Mouse (Mus musculus): ENCODE data around the gene 1700057G04Rik. TPM values are rescaled to one million over a fixed set of nuclear protein-coding genes. Genes with fewer than 3 reads are reported as not detected.

The 1700057G04Rik gene
- polyA plus RNA-seq, 1 experiment from 2014 or later: not detected

- no peak overlapping the region for H3K4me3 ChIP-seq (ENCODE audit: low read depth, low read length)
- H3K4me1 ChIP-seq (ENCODE audit: insufficient read depth, low read depth, low read length): no peaks in the 10 kb centered on the region
- no peak for TF ChIP-seq CTCF (IDR thresholded peaks at IDR 0.05)
- TF ChIP-seq EP300 (IDR thresholded peaks at IDR 0.05): no peak
- DNase-seq (ENCODE audit: low spot score): no peak
- 74% methylated on average over 3 of the region's 3 CpGs for WGBS
- H3K27ac ChIP-seq (ENCODE audit: low read length): no peak overlapping the region
- no peaks in the 10 kb centered on the region for H3K27me3 ChIP-seq (replicated peaks; ENCODE audit: insufficient read depth, low read length)
- no peaks in the 10 kb centered on the region for H3K9me3 ChIP-seq (ENCODE audit: low read length)
- H3K9ac ChIP-seq (replicated peaks; ENCODE audit: low read depth): no peak overlapping the region
- no peaks in the 10 kb centered on the region for H3K36me3 ChIP-seq (ENCODE audit: insufficient read depth, low read length)
- H3K4me2 ChIP-seq (replicated peaks; ENCODE audit: low read depth, low read length): no peak overlapping the region
- no peak for ATAC-seq
Observed at GRCm38 (mm10) chr9:92353306-92353705, 44.1 kb downstream of the 1700057G04Rik start.

GRCm38 (mm10) chr9:92360691-92361310 lies 51.6 kb downstream of the 1700057G04Rik start:
- DNase-seq (ENCODE audit: low spot score) (no peak), ATAC-seq (no peak)
- no peak overlapping the region for H3K4me2 ChIP-seq (replicated peaks; ENCODE audit: low read depth, low read length)
- no peaks in the 10 kb centered on the region for H3K27me3 ChIP-seq (replicated peaks; ENCODE audit: insufficient read depth, low read length)
- H3K9ac ChIP-seq (replicated peaks; ENCODE audit: low read depth): no peak overlapping the region
- no peaks in the 10 kb centered on the region for H3K9me3 ChIP-seq (ENCODE audit: low read length)
- no peak overlapping the region for H3K27ac ChIP-seq (ENCODE audit: low read length)
- H3K36me3 ChIP-seq (ENCODE audit: insufficient read depth, low read length): no peaks in the 10 kb centered on the region
- 75% methylated on average over 1 of the region's 1 CpGs for whole genome bisulfite sequencing
- H3K4me3 ChIP-seq (ENCODE audit: low read depth, low read length): no peak overlapping the region
- H3K4me1 ChIP-seq (ENCODE audit: insufficient read depth, low read depth, low read length): no peaks in the 10 kb centered on the region
- TF ChIP-seq EP300 (IDR thresholded peaks at IDR 0.05) (no peak), CTCF (IDR thresholded peaks at IDR 0.05) (no peak)

- Histone ChIP-seq H3K27ac (ENCODE audit: low read length) (no peak overlapping the region), H3K4me3 (ENCODE audit: low read depth, low read length) (no peak overlapping the region), H3K4me2 (replicated peaks; ENCODE audit: low read depth, low read length) (no peak overlapping the region), H3K9me3 (ENCODE audit: low read length) (no peaks in the 10 kb centered on the region), H3K27me3 (replicated peaks; ENCODE audit: insufficient read depth, low read length) (no peaks in the 10 kb centered on the region), H3K36me3 (ENCODE audit: insufficient read depth, low read length) (no peaks in the 10 kb centered on the region), H3K4me1 (ENCODE audit: insufficient read depth, low read depth, low read length) (no peaks in the 10 kb centered on the region), H3K9ac (replicated peaks; ENCODE audit: low read depth) (no peak overlapping the region)
- 77% methylated on average over 2 of the region's 2 CpGs for WGBS
- TF ChIP-seq CTCF (IDR thresholded peaks at IDR 0.05): no peak
- no peak for TF ChIP-seq EP300 (IDR thresholded peaks at IDR 0.05)
- ATAC-seq: no peak
- no peak for DNase-seq (ENCODE audit: low spot score)
Observed at GRCm38 (mm10) chr9:92363478-92363877, 54.3 kb downstream of the 1700057G04Rik start.

- H3K36me3 ChIP-seq (ENCODE audit: insufficient read depth, low read length): no peaks in the 10 kb centered on the region
- no peaks in the 10 kb centered on the region for H3K9me3 ChIP-seq (ENCODE audit: low read length)
- no peak for ATAC-seq
Observed at GRCm38 (mm10) chr9:92368920-92369319, 59.7 kb downstream of the 1700057G04Rik start.

GRCm38 (mm10) chr9:92373896-92374295 lies 64.7 kb downstream of the 1700057G04Rik start:
- no peak for ATAC-seq
- Histone ChIP-seq H3K9me3 (ENCODE audit: low read length) (no peaks in the 10 kb centered on the region), H3K4me2 (replicated peaks; ENCODE audit: low read depth, low read length) (no peak overlapping the region), H3K4me3 (ENCODE audit: low read depth, low read length) (no peak overlapping the region), H3K36me3 (ENCODE audit: insufficient read depth, low read length) (no peaks in the 10 kb centered on the region), H3K9ac (replicated peaks; ENCODE audit: low read depth) (no peak overlapping the region), H3K27me3 (replicated peaks; ENCODE audit: insufficient read depth, low read length) (no peaks in the 10 kb centered on the region), H3K27ac (ENCODE audit: low read length) (no peak overlapping the region), H3K4me1 (ENCODE audit: insufficient read depth, low read depth, low read length) (no peaks in the 10 kb centered on the region)
- no peak for DNase-seq (ENCODE audit: low spot score)
- TF ChIP-seq EP300 (IDR thresholded peaks at IDR 0.05) (no peak), CTCF (IDR thresholded peaks at IDR 0.05) (no peak)
- WGBS: 54% methylated on average over 4 of the region's 4 CpGs

More at GRCm38 (mm10) chr9:92368920-92369319, 59.7 kb downstream of the 1700057G04Rik start:
- no peak overlapping the region for H3K9ac ChIP-seq (replicated peaks; ENCODE audit: low read depth)
- H3K27ac ChIP-seq (ENCODE audit: low read length): no peak overlapping the region
- no peak overlapping the region for H3K4me3 ChIP-seq (ENCODE audit: low read depth, low read length)
- no peaks in the 10 kb centered on the region for H3K27me3 ChIP-seq (replicated peaks; ENCODE audit: insufficient read depth, low read length)
- TF ChIP-seq CTCF (IDR thresholded peaks at IDR 0.05) (no peak), EP300 (IDR thresholded peaks at IDR 0.05) (no peak)
- no peak for DNase-seq (ENCODE audit: low spot score)
- no peak overlapping the region for H3K4me2 ChIP-seq (replicated peaks; ENCODE audit: low read depth, low read length)
- no peaks in the 10 kb centered on the region for H3K4me1 ChIP-seq (ENCODE audit: insufficient read depth, low read depth, low read length)

- H3K36me3 ChIP-seq (ENCODE audit: insufficient read depth, low read length): no peaks in the 10 kb centered on the region
- no peak overlapping the region for H3K4me3 ChIP-seq (ENCODE audit: low read depth, low read length)
- ATAC-seq (peak; percentile 19; the same call in 1 of the 2 replicates), DNase-seq (ENCODE audit: low spot score) (no peak)
- H3K9me3 ChIP-seq (ENCODE audit: low read length): no peaks in the 10 kb centered on the region
- no peaks in the 10 kb centered on the region for H3K4me1 ChIP-seq (ENCODE audit: insufficient read depth, low read depth, low read length)
- TF ChIP-seq CTCF (IDR thresholded peaks at IDR 0.05) (no peak), EP300 (IDR thresholded peaks at IDR 0.05) (no peak)
- whole genome bisulfite sequencing: 42% methylated on average over 7 of the region's 7 CpGs
- no peak overlapping the region for H3K9ac ChIP-seq (replicated peaks; ENCODE audit: low read depth)
- H3K27me3 ChIP-seq (replicated peaks; ENCODE audit: insufficient read depth, low read length): no peaks in the 10 kb centered on the region
- H3K27ac ChIP-seq (ENCODE audit: low read length): no peak overlapping the region
- H3K4me2 ChIP-seq (replicated peaks; ENCODE audit: low read depth, low read length): no peak overlapping the region
Observed at GRCm38 (mm10) chr9:92374705-92375199, 65.6 kb downstream of the 1700057G04Rik start.
